Mouse (Mus musculus): ENCODE data around the gene Chfr. TPM values are rescaled to one million over a fixed set of nuclear protein-coding genes. Genes with fewer than 3 reads are reported as not detected.

Gene Chfr
- total RNA-seq (2022), result 10 to 100 TPM; 46.2 to 67.9 (median 48.7) TPM

- DNase-seq (ENCODE audit: low spot score in 2 of 2), result peak; percentile 98 to 100
Measured at GRCm38 (mm10) chr5:110135293-110136086, at the start of gene Chfr. Gene Chfr, plus strand, starts transcription at chr5:110135842.

DNA sequence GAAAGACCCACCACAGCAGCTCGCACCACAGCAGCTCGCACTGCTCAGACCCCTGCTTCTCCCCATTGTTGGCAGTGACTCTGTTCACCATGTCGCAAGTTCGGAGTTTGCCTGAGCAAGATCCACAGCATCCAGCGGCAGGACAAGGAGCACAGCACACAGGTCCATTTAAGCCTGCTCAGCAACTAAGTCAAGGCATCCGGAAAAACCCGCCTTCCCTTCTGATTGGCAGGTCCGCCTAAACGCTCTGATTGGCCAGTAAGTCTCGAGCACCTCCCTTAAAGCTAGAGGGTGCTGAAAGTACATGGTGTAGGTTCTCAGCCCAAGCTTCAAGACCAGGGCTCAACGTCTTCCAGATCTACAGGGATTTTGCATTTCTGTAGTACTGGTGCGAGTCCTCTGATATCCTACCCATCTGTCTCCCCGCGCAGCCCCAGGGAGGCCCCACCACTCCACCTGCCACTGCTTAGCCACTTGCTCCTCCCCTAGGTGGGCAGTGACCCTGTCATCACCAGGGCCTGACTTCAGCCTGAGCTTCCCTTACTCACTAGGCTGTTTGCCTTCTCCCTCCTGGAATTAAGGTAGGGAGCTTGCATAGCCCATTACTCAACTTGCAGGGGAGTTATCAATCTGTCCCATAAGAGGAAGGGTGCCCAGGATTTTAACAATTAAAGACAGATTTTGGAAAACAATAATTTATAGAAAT lies 49.3 kb upstream of the Chfr start:
- DNase-seq (ENCODE audit: low spot score in 2 of 2), result no peak

DNA sequence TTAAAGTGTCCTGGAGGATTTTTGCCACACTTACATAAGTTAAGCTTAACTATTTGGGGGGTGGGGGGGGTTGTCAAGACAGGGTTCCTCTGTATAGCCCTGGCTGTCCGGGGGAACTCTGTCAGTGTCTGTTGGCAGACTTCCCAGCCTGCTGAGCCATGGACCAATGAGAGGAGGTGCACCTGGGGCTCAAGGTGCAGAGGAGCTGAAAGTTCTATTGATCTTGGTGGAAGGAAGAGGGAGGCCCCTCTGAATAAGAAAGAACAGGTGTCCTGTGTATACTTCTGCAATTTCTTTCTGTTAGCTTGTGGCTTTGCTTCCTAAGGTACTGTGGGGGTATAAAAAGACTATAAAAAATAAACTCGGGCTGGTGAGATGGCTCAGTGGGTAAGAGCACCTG lies 44.1 kb upstream of the Chfr start:
- DNase-seq (ENCODE audit: low spot score in 2 of 2), result no peak

DNA sequence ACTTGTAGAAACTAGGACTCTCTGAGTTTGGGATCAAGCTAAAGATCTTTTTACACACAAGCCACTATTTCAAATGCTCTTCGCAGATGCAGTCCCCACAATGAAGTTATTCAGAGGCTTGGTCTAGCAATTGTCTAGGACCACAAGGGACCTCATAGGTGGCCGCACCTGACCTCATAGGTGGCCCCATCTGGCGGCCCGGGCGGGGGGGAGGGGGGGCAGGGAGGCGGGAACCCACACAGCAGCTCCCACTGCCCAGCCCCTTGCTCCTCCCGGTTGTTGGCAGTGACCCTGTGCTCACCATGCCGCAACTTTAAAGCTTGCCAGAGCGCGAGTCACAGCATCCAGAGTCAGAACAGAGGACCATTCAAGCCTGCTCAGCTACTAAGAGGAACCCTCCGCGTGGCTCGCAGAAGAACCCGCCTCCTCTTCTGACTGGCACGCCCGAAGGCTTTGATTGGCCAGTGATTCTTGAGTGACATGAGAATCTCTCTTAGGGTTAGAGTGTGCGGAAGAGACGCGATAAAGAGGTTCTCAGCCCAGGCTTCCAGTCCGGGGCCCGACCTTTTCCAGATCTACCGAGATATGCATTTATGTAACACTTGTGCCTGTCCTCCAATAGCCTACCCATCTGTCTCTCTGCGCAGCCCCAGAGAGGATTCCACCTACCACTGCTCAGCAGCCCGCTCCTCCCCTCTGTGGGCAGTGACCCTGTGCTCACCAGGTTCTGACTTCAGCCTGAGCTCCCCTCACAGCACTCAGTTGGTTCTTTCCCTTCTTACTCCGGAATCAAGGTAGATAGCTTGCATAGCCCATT lies 41.4 kb upstream of the Chfr start, which contains the start of gene Gm35315:
Gm35315 (minus strand) TSS at position 391 of the 817 bp plus-strand sequence.
- peak; percentile 93 for DNase-seq (ENCODE audit: low spot score in 2 of 2)

DNA sequence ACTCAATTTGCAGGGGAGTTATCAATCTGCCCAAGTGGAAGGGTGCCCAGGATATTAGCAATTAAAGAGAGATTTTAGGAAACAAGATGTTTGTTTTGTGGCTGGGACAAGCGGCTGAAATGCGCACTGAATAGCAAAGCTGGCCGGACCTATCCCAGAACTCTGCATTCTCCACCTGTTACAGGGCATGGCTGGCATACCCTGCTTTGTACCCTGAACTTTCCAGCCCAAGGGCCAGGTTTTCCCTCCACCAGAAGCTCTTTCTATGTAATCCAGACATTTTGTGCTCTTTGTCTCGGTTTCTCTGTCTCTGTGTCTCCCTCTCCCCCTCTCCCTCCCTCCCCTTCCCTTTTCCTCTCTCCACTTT lies 40.8 kb upstream of the Chfr start:
- no peak for DNase-seq (ENCODE audit: low spot score in 2 of 2)

GRCm38 (mm10) chr5:110098991-110099477 lies 36.6 kb upstream of the Chfr start:
- peak; percentile 31 to 32 for DNase-seq (ENCODE audit: low spot score in 2 of 2)

- DNase-seq (ENCODE audit: low spot score in 2 of 2), result peak in 1 of 2 experiments; percentile 35
Measured at GRCm38 (mm10) chr5:110099656-110100580, 35.7 kb upstream of the Chfr start, which contains the start of gene Plcxd1. Gene Plcxd1, plus strand, starts transcription at chr5:110099969.

- DNase-seq (ENCODE audit: low spot score in 2 of 2), result peak; percentile 30 to 48
Measured at GRCm38 (mm10) chr5:110100921-110101631, 34.6 kb upstream of the Chfr start.

DNA sequence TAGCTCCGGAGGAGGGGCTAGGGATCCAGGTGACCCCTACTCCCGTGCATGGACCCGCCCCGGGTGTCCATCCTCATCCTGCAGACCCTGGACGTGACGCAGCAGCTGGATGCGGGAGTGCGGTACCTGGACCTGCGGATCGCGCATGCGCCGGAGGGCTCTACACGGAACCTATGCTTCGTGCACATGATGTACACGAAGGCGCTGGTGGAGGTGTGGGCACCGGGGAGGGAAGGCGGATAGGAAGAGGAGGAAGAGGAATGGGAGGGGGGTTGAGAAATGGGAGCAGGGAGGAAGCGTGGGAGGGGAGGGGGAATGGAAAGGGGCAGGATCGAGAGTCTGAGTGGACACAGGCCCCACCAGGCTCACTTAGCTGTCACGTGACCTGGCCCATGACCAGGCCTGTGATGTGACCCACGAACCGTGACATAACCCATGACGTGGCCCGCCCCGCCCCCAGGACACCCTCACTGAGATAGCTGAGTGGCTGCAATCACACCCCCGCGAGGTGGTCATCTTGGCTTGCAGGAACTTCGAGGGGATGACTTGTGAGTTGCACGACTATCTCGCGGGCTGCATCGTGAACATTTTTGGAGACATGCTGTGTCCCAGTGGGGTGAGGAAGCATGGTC lies 33.8 kb upstream of the Chfr start:
- DNase-seq (ENCODE audit: low spot score in 2 of 2), result peak; percentile 69 to 72

DNA sequence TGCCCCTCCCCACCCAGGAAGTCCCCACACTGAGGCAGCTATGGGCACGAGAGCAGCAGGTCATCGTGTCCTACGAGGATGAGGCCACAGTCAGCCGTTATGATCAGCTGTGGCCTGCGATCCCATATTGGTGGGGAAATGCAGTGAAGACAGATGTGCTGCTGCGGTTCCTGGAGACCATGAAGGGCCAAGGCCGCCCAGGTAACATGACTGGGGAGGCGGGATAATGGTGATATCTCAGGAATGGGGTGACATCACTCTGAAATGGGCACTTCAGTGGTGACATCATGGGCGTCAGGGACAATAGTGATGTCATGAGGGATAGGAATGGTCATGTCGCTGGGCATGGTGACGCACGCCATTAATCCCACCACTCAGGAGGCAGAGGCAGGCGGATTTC lies 33.2 kb upstream of the Chfr start:
- DNase-seq (ENCODE audit: low spot score in 2 of 2), result peak in 1 of 2 experiments; percentile 32

GRCm38 (mm10) chr5:110102853-110103625 lies 32.6 kb upstream of the Chfr start:
- DNase-seq (ENCODE audit: low spot score in 2 of 2), result no peak

DNA sequence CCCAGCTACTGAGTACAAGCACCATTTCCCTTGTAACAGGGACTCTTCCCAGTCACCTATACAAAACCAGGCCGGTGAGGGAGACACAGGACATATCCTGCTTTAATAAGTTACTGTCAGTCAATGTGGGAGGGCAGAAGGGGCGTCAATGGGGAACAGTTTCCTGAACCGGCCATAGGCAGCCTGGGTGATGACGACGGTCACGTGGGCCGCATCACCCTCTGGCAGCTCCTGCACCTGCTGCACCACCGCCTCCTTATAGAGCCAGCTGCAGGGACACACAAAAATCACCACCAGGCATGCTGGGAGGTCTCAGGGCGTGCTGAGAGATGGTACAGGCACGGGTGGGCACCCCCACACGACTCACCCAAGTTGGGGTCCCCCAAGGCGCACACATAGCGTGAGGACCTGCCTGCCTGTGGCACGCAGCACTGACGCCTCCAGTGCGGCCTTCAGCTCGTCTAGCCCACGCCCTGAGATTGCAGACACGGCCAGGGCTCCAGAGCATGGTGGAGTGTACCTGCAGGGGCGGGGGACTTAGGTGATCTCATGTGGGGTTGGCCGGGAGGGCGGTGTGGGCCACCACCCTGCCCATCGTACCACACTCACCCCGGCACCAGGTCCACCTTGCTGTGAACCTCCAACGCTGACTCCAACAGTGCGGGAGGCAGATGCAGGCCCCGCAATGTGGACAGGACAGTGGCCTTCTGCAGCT lies 31.6 kb upstream of the Chfr start:
- DNase-seq (ENCODE audit: low spot score in 2 of 2), result no peak

DNA sequence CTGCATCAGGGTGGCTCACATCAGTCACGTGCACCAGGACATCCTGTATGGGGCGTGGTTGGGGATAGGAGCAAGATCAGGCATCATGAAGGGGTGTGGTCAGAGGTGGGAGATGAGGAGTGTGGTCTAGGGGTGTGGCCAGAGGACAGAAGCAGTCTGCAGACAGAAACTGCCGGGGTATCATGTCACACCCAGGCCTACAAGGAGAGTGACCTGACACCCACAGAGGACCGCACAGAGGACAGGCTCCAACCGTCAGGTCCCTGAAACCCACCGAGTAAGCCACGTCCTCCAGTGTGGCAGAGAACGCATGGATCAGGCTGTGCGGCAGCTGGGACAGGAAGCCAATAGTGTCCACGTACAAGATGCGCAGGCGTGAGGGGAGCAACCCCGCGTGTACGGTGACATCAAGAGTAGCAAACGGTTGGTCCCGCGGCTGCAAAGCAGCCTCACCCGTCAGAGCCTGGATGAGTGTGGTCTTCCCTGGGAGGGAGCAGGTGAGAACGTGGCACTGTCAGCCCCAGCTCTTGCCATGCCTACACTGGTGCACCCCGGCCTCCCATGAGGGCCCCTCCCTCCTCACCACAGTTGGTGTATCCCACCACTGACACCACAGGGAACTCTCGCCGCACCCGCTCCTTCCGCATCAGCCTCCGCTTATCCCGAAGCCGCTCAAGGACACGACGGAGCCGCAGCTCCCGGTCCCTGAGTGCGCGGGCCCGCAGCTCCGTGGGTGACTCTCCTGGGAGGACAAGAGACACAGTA lies 30.8 kb upstream of the Chfr start:
- peak in 1 of 2 experiments; percentile 23 for DNase-seq (ENCODE audit: low spot score in 2 of 2)

DNA sequence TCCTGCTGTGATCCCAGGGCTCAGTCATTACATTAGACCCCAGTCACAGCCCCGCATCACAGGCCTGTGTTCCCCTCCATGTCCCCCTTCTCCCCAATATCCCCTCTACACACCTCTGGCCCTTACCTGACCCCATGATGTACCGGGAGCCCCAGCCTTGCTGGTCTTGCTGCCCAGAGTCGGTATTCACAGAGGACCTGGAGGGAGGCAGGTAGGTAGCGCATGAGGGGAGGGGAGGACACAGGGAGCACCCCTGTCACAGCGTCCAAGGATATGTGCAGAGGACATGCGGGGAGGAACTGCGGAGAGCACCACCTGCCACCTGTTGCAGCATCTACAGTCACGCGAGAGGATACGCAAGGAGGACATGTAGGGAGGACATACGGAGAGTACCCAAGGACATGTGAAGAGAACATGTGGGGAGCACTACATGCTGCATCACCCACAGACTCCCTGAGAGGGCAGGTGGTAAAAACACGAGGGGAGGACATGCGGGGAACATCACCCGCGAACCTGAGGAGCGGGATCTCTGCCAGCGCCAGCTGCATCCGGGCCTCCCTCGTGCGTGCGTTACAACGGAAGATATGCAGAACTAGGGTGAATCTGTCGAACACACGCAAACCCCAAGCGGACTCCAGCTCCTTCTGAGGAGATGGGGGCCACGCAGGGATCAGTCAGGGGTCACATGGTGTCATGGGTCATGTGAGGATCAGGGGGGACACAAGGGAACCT lies 29.3 kb upstream of the Chfr start:
- peak; percentile 28 to 53 for DNase-seq (ENCODE audit: low spot score in 2 of 2)

DNA sequence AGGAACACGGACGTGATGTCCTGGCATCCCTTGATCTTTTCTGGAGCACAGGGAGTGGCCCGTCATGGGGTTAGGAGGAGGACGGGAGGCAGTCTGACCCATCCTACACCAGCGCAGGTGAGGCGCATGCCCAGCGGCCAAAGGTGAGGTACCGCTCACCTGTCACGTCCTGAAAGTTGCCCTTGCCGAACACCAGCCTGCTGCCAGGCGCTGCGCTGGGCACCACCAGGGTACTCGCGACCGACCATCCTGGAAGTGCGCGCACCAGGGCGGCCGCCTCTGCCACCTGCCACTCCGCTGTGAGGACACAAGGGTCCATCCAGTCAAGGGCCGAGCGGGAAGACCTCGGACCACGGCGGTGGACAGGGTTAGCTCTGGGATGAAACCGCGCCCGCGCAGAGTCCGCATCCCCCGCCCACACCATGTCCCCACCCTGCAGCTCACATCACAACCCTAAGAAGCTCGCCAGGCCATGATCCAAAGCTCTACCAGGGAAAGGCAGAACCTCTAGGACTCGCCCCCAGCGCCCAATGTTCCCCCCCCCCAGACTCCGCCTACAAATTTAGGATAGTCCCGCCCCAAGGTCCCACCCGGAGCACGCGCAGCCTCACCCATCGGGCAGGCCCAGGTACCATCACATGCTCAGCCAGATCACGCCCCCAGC lies 28.6 kb upstream of the Chfr start:
- DNase-seq (ENCODE audit: low spot score in 2 of 2), result peak; percentile 46 to 57

Measured in layer of hippocampus, adult 8-10 months (tissue).